Mouse (Mus musculus): Measurements from ENCODE around the gene Btbd3.

Gene Btbd3

DNA sequence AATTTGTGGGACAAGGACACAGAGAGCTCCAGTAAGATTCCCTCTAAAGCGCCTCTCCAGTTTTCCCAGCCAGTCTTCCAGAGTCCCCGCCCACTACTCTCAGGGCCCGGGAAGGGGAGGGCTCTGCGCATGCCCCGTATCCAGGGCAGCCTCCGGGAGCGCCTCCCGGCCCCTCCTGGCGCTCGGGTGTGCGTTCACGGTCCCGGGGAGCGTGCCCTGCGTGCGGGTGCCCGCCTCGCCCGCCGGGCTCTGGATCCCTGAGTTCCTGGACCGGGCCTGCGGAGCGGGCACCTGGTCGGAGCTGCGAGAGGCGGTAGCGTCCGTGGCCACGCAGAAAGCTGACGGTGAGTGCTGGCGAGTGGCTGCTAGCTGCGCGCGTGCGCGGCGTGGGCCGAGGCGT, at the start of gene Btbd3:
Gene Btbd3 (plus strand): TSS at position 155 of the 400 bp plus-strand sequence.
- no peak for DNase-seq (ENCODE audit: low read depth, low spot score)
- H3K36me3 ChIP-seq (ENCODE audit: control insufficient read depth, insufficient read depth, low read length, poor library complexity, severe bottlenecking): no peaks in the 10 kb centered on the region
- H3K27me3 ChIP-seq (ENCODE audit: control insufficient read depth, insufficient read depth, low read length, poor library complexity, severe bottlenecking): no peaks in the 10 kb centered on the region

DNA sequence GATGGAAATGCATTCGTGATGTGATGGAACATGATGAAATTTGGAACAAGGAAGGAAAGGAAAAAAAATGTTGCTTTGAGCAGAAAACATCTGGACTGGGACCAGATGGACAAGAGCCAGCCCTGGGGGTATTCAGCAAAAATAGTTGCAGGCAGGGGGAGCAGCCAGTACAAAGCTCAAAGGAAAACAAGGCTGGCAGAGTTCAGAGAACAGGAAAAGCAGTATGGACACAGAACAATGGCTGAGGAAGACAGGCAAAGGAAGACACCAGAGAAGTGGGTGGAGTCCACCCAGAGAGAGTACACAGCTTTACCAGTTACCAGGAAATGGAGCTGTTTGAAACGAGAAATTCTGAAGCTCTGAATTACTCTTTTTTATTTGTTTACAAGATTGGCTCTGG, 40.8 kb upstream of the Btbd3 start:
- Histone ChIP-seq H3K27me3 (ENCODE audit: control insufficient read depth, insufficient read depth, low read length, poor library complexity, severe bottlenecking) (no peaks in the 10 kb centered on the region), H3K36me3 (ENCODE audit: control insufficient read depth, insufficient read depth, low read length, poor library complexity, severe bottlenecking) (no peaks in the 10 kb centered on the region)
- DNase-seq (ENCODE audit: low read depth, low spot score): no peak

DNA sequence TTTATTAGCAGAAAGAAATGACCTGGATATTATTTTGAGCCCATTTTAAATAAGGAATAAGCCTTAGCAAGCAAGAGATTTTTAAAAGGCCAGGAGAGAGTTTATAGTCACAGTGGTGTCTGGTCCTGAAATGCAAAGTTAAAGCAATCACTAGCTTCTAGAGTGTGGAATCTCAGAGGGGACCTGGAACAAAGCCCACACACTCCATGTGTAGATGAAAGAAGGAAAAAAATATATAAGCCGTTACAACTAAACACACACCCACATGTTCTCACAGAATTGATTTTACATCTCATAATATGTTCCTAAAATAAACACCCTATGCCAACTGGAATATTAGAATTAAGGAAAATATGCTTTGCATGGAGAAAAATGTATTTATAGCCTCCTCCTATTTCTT, 36.1 kb upstream of the Btbd3 start:
- no peaks in the 10 kb centered on the region for H3K36me3 ChIP-seq (ENCODE audit: control insufficient read depth, insufficient read depth, low read length, poor library complexity, severe bottlenecking)
- no peak for DNase-seq (ENCODE audit: low read depth, low spot score)

DNA sequence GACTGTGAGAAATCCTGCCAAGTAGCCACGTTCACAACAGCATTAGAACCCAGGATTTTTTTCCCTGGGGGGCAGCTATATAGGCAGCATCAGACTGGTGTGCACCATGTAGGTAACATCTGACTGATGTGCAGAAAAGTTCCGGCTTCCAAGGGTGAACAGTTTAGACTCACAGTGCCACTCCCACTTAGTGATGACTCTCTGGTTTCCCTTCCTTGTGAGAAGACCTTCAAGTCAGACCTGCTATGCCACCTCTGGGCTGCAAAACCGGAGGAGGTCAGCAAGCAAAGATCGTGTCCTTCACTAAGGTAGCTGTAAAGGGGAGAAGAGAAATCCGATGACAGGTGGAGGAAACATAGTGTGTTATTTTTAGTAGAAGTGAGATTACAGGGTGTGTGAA, 24.1 kb upstream of the Btbd3 start:
- no peak for DNase-seq (ENCODE audit: low read depth, low spot score)
- H3K27me3 ChIP-seq (ENCODE audit: control insufficient read depth, insufficient read depth, low read length, poor library complexity, severe bottlenecking): no peaks in the 10 kb centered on the region
- H3K36me3 ChIP-seq (ENCODE audit: control insufficient read depth, insufficient read depth, low read length, poor library complexity, severe bottlenecking): no peaks in the 10 kb centered on the region

More for the DNA sequence above, 36.1 kb upstream of the Btbd3 start:
- no peaks in the 10 kb centered on the region for H3K27me3 ChIP-seq (ENCODE audit: control insufficient read depth, insufficient read depth, low read length, poor library complexity, severe bottlenecking)

DNA sequence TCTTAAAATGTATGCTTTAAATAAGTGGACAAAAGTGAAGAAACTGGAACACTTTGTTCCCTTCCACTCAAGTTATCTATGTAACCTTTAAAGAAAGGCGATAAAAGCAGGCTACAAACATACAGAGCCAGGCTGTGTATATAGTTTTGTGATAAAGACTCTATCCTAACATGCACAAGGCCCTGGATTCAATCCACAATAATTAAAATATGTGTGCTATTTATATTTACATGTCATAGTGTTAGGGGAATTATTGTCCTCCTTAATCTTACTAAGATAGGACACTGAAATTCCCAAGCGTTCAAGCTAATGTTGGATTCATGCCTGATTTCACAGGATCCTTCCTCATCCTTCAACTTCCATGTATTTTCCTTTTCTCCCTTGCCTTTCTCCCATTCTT, 20.2 kb upstream of the Btbd3 start:
- Histone ChIP-seq H3K36me3 (ENCODE audit: control insufficient read depth, insufficient read depth, low read length, poor library complexity, severe bottlenecking) (no peaks in the 10 kb centered on the region), H3K27me3 (ENCODE audit: control insufficient read depth, insufficient read depth, low read length, poor library complexity, severe bottlenecking) (no peaks in the 10 kb centered on the region)
- no peak for DNase-seq (ENCODE audit: low read depth, low spot score)

DNA sequence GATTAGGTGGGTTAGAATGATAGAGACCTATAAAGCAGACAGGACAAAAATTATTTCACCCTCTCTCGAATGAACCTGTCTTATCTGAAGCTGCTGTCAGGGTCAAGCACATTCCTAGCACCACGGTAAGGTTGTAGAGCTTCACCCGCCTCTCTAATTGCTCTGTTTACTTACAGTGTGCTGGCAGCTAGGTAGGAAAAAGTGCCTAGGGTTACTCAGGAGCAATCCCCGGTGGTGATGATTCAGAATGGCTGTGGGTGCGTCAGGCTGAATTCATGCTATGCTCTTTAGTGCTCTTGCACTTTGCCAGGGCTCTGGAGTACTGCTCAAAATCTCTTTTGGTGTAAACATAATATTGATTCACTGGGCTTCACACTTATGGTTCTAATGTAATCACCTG, 13.9 kb upstream of the Btbd3 start:
- no peak for DNase-seq (ENCODE audit: low read depth, low spot score)
- H3K36me3 ChIP-seq (ENCODE audit: control insufficient read depth, insufficient read depth, low read length, poor library complexity, severe bottlenecking): no peaks in the 10 kb centered on the region

DNA sequence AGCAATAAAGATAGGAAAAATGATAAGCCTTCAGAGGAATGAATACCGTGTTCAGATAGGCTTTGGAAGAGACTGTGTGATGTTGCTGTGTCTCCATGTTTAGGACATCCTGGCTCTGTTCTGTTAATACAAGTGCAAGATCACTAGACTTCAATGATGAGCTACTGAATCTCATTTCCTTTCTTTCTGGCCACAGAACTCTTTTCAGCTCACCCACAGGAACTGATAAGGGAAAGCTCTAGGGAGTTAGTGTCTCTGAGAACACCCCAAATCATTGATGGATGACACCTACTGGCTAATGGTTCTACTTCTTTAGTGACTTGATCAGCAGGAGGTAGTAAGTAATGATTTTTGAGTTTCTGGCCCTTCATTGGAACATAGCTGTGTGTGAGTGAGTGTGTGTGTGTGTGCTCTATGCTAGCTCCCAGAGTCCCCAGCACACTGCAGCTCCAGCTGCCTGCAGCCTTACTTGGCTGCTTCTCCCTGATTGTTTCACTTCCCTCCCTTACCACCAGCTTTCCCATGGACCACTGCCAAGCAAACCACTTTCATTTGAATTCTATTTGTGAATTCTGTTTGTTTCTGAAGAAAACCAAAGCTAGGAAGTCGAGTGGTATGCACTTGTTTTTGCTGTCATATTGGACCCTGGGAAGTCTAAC, 10.6 kb upstream of the Btbd3 start:
- DNase-seq (ENCODE audit: low read depth, low spot score): no peak

More for the DNA sequence above, 13.9 kb upstream of the Btbd3 start:
- H3K27me3 ChIP-seq (ENCODE audit: control insufficient read depth, insufficient read depth, low read length, poor library complexity, severe bottlenecking): no peaks in the 10 kb centered on the region

DNA sequence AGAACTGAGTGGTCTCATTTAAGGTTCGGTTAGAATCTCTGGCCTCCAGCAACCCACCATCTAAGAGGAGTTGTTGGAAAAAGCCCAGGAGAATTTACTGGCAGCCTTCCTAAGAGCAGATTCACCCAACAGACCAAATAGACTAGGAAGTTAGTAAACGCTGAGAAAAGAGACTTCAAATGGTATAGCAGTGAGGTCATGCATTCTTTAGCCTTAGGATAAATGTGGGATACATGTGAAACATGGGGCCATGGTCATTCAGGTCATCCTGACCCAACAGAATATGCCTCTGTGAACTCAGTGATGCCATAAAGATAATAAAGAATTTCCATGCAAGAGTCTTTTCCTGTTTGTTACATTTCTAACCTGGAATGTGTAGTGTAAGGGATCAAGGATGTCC, 8.4 kb upstream of the Btbd3 start:
- no peaks in the 10 kb centered on the region for H3K36me3 ChIP-seq (ENCODE audit: control insufficient read depth, insufficient read depth, low read length, poor library complexity, severe bottlenecking)
- no peaks in the 10 kb centered on the region for H3K27me3 ChIP-seq (ENCODE audit: control insufficient read depth, insufficient read depth, low read length, poor library complexity, severe bottlenecking)
- no peak for DNase-seq (ENCODE audit: low read depth, low spot score)

More for the DNA sequence above, 10.6 kb upstream of the Btbd3 start:
- no peaks in the 10 kb centered on the region for H3K36me3 ChIP-seq (ENCODE audit: control insufficient read depth, insufficient read depth, low read length, poor library complexity, severe bottlenecking)
- H3K27me3 ChIP-seq (ENCODE audit: control insufficient read depth, insufficient read depth, low read length, poor library complexity, severe bottlenecking): no peaks in the 10 kb centered on the region

DNA sequence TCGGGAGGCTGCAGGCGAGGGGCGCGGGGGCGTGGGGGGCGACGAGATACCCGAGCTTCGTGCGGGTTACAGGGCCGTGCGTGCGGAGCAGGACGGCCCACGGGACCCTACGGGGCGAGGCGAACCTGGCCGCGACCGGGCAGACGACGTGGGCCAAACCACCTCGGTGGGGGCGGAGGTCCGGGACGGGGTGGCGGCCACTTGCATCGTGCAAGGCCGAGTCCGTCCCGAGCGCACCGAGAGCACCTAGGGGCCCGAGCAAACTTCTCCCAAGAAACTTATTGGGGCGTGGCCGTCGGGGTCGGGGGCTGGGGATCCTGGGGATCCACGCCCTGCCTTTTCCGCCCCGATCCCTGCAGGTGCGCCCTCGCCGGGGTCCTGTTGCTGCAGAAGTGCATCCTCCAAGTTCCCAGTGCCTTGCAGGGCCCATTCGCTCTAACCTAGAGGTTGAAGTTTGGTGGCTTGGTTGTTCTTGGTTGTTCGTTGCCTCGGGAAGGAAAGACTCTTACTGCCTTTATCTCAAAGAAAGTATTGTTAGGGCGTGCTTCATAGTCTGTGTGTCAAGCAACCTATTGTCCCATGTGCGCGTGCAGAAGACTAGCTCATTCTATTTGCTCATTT, 596 bp downstream of the Btbd3 start:
- DNase-seq (ENCODE audit: low read depth, low spot score): no peak
- H3K27me3 ChIP-seq (ENCODE audit: control insufficient read depth, insufficient read depth, low read length, poor library complexity, severe bottlenecking): no peaks in the 10 kb centered on the region
- no peaks in the 10 kb centered on the region for H3K36me3 ChIP-seq (ENCODE audit: control insufficient read depth, insufficient read depth, low read length, poor library complexity, severe bottlenecking)

DNA sequence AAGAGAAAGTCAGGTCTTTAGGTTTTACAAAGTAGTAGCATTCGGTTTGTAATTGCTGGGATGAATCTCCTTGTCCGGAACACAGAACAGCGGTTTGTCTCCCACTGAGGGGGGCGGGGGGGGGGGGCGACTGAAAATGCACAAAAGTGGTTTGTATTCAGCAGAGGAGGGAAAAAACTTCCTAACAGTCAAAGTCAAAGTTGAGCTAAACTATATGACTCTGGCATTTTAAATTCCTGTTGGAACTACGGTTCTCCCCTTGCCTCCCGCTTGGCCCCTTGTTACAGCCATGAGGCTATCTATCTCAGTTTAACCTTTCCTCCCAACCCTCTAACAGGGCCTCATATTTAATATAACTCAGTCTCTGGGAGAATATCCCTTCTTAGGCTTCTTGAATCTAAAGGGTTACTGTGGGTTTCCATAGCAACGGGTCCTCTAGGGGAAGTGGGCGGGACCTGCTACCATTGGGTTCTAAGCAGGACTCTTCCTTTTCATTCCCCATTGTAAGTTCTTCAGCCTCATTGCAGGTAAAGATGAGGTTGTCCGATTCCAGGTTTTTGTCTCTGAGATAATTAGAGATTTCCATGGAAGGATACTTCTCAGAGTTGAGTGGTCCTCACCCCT, 1.4 kb downstream of the Btbd3 start:
- Histone ChIP-seq H3K27me3 (ENCODE audit: control insufficient read depth, insufficient read depth, low read length, poor library complexity, severe bottlenecking) (no peaks in the 10 kb centered on the region), H3K36me3 (ENCODE audit: control insufficient read depth, insufficient read depth, low read length, poor library complexity, severe bottlenecking) (no peaks in the 10 kb centered on the region)
- DNase-seq (ENCODE audit: low read depth, low spot score): no peak

DNA sequence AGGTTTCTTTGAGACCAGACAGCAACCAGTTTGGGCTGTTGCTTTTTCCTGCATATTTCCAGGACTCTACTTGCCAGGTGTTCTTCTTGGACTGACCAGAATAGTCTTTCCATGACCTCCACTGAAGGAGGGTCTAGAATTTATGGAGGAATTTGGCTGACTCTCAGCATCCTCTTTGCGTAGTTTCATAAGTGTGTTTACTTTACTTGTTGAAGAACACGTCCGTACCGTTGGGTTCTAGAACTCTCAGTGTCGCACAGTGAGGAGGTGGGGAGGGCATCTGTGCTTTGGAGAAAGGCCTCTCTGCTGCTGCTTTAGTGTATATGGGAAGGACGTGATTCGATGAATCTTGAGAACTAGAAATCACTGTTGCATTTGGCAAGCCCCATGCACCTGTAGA, 4.8 kb downstream of the Btbd3 start:
- no peak for DNase-seq (ENCODE audit: low read depth, low spot score)
- Histone ChIP-seq H3K36me3 (ENCODE audit: control insufficient read depth, insufficient read depth, low read length, poor library complexity, severe bottlenecking) (no peaks in the 10 kb centered on the region), H3K27me3 (ENCODE audit: control insufficient read depth, insufficient read depth, low read length, poor library complexity, severe bottlenecking) (no peaks in the 10 kb centered on the region)

DNA sequence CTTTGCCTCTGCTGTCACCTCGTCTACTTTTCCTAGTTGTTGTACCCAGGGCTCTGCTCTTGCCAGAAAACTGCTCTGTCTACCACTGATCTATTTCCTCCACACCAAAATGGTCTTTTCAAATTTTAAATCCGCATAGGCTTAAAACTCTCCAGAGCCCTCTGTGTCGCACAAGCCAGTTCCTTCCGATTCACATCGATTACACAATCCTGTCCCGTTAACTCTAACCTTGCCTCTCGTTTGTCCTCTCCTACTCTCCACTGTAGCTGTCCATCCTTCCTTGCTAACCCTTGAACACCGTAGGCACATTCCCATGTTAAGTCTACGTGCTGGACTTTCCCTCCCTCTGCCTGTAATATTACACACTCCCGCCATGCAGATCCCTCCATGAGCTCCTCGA, 6.5 kb downstream of the Btbd3 start:
- Histone ChIP-seq H3K27me3 (ENCODE audit: control insufficient read depth, insufficient read depth, low read length, poor library complexity, severe bottlenecking) (no peaks in the 10 kb centered on the region), H3K36me3 (ENCODE audit: control insufficient read depth, insufficient read depth, low read length, poor library complexity, severe bottlenecking) (no peaks in the 10 kb centered on the region)
- no peak for DNase-seq (ENCODE audit: low read depth, low spot score)

DNA sequence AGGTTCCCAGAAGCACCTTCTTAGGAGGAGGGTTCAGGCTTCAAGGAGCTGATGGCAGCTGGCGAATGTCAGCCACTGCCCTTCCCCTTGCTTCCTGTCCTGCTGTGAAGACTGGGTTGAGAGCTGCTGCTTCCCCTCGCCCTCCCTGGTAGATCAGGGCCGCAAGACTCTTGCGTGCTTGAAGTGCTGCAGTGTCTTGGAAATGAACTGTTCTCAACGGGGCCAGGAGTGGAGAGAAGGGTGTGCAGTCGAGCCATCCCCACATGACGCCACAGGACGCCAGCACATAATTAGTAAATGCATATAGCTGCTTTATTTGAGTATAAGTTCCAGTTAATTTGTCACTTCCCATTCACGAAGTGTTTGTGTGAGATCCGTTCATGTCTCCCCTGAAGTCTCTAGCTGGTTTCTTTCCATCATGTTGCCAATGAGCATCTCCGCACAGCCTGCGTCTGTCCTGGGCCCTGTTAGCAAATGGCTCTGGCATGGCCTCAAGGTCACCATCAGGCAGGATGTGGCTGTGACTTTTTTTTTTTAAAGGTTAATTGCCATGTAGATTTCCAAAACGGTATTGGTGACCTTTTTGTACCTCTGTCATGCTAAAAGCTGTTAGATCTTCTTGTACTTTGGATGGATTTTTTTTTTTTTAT, 9.1 kb downstream of the Btbd3 start:
- H3K36me3 ChIP-seq (ENCODE audit: control insufficient read depth, insufficient read depth, low read length, poor library complexity, severe bottlenecking): no peaks in the 10 kb centered on the region
- no peak for DNase-seq (ENCODE audit: low read depth, low spot score)
- no peaks in the 10 kb centered on the region for H3K27me3 ChIP-seq (ENCODE audit: control insufficient read depth, insufficient read depth, low read length, poor library complexity, severe bottlenecking)

DNA sequence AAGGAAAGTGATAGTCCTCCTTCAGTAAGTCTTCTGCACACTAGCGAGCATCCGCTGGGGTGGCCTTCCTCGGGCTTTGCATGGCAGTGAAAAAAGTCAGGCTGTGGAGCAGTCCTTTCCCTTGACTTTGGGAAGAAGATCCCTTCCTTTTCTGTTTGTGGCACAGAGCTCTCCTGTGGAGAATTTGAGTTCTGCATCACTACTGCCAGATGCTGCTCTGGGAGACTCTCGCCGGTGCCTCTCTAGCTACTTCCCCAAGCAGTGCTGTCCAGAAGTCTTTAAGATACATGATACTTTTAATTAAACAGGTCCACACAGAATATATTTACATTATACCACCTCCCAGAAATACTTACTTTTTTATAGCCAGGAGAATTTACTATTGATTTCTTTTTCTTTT, 10.3 kb downstream of the Btbd3 start:
- no peak for DNase-seq (ENCODE audit: low read depth, low spot score)
- H3K36me3 ChIP-seq (ENCODE audit: control insufficient read depth, insufficient read depth, low read length, poor library complexity, severe bottlenecking): no peaks in the 10 kb centered on the region
- no peaks in the 10 kb centered on the region for H3K27me3 ChIP-seq (ENCODE audit: control insufficient read depth, insufficient read depth, low read length, poor library complexity, severe bottlenecking)

DNA sequence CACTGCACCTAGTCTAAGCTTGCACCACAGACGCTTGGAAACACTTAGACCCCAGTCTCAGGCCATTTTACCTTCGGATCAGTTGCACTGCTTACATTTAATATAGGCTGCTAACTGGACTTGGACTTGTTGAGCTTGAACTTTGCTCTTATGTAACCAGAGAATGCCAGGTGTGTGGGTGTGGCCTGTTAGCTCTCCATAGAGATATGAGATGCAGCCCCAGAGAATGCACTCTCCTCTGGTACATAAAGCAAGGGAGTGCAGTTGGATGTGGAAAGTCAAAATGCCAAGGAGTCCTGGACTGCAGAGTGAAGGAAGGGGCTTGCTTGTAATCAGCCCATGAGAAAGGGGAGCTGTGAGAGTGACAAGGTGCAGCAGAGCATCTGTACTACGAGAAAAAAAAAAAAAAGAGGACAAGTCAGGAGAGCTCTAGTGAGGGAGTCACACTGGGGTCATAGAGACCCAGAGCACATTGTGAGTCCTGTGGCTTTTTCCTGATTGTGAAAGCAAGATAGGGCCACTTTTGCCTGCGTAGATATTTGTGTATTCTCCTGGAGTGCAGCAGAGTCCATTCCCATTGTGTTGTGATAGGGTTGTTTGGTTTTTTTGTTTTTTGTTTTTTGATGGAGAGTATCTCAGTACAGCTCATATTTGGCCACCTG, 11.6 kb downstream of the Btbd3 start:
- DNase-seq (ENCODE audit: low read depth, low spot score): no peak
- Histone ChIP-seq H3K27me3 (ENCODE audit: control insufficient read depth, insufficient read depth, low read length, poor library complexity, severe bottlenecking) (no peaks in the 10 kb centered on the region), H3K36me3 (ENCODE audit: control insufficient read depth, insufficient read depth, low read length, poor library complexity, severe bottlenecking) (no peaks in the 10 kb centered on the region)

All from splenic B cell, adult 2 months (primary cell).